Mouse (Mus musculus) limb, embryonic 11.5 days (tissue): ENCODE results near the gene Shc3. TPM values are rescaled to one million over a fixed set of nuclear protein-coding genes. Genes with fewer than 3 reads are reported as not detected.
A peak's percentile ranks its signal among the peaks of the same experiment; 100 is the strongest.

Source experiments
- ATAC-seq: fragments of 200-750 bp; cut with Nextera tagmentation; 2 replicates; pipeline ENCODE4 v1.8.0; 2017; ENCODE audit warnings: low read depth; ENCODE audit not compliant: insufficient number of reproducible peaks, low FRiP score, low TSS enrichment
- DNase-seq: peaks from one replicate; pipeline ENCODE4 v3.0.0-alpha.2; 2015; ENCODE audit warnings: low spot score
- H3K27ac ChIP-seq: fragments of 300-500 bp; sonication (generic); replicated peaks from 2 replicates; pipeline ENCODE4 v1.5.1; 2014; ENCODE audit warnings: low read depth, mild to moderate bottlenecking, low read length
- H3K27me3 ChIP-seq: fragments of 300-500 bp; sonication (generic); 2 replicates; pipeline ENCODE4 v1.6.1; 2014; ENCODE audit warnings: mild to moderate bottlenecking, low read length, mixed read lengths; ENCODE audit not compliant: control insufficient read depth, insufficient read depth
- H3K36me3 ChIP-seq: fragments of 300-500 bp; sonication (generic); 2 replicates; pipeline ENCODE4 v1.6.1; 2014; ENCODE audit warnings: mild to moderate bottlenecking, low read length, moderate library complexity, mixed read lengths; ENCODE audit not compliant: control insufficient read depth, insufficient read depth
- H3K4me1 ChIP-seq: fragments of 300-500 bp; sonication (generic); 2 replicates; pipeline ENCODE4 v1.6.1; 2014; ENCODE audit warnings: low read length, mixed read lengths; ENCODE audit not compliant: control insufficient read depth, insufficient read depth
- H3K4me2 ChIP-seq: fragments of 300-500 bp; sonication (generic); 2 replicates; pipeline ENCODE4 v1.6.1; 2014; ENCODE audit warnings: low read depth, mild to moderate bottlenecking, moderate library complexity; ENCODE audit not compliant: severe bottlenecking
- H3K4me3 ChIP-seq: fragments of 300-500 bp; sonication (generic); 2 replicates; pipeline ENCODE4 v1.5.1; 2014; ENCODE audit warnings: low read depth, low read length
- H3K9ac ChIP-seq: fragments of 300-500 bp; sonication (generic); 2 replicates; pipeline ENCODE4 v1.6.1; 2014; ENCODE audit warnings: mild to moderate bottlenecking, low read length
- H3K9me3 ChIP-seq: fragments of 300-500 bp; sonication (generic); 2 replicates; pipeline ENCODE4 v1.6.1; 2016; ENCODE audit warnings: low read length; ENCODE audit not compliant: control insufficient read depth
- WGBS: fragments of 180-500 bp; shearing (Covaris S2); extraction: QIAGEN DNeasy Blood & Tissue Kit; methylation state at CpG from one replicate; pipeline ENCODE4 v1.1.7; 2014; 5-methylcytosine and 5-hydroxymethylcytosine counted together
- polyA plus RNA-seq: library from polyadenylated mRNA; unstranded; fragments of >200 nt; fragmentation: Nextera tagmentation; extraction: Ambion mirVana; gene quantifications from 2 replicates; pipeline ENCODE4 v1.2.1, GENCODE M21; 2014

Gene Shc3
- polyA plus RNA-seq, 1 experiment from 2014 or later: 0.32 TPM

GRCm38 (mm10) chr13:51609231-51609630 is 40.0 kb upstream of the Shc3 start:
- no peak for DNase-seq
- 95% methylated on average over 7 of the region's 7 CpGs for WGBS
- Histone ChIP-seq H3K4me3 (no peak overlapping the region), H3K9ac (no peak overlapping the region), H3K4me1 (0 out of 2 replicates have a peak, but pooled peaks cover 4% of the 10 kb centered on the region), H3K9me3 (no peaks in the 10 kb centered on the region), H3K36me3 (no peaks in the 10 kb centered on the region), H3K4me2 (no peak overlapping the region), H3K27ac (no peak overlapping the region), H3K27me3 (no peaks in the 10 kb centered on the region)
- no peak for ATAC-seq

- Histone ChIP-seq H3K27me3 (no peaks in the 10 kb centered on the region), H3K4me1 (peaks cover 3% of the 10 kb centered on the region; the same call in 1 of the 2 replicates), H3K4me3 (no peak overlapping the region), H3K36me3 (no peaks in the 10 kb centered on the region), H3K27ac (no peak overlapping the region), H3K9me3 (no peaks in the 10 kb centered on the region), H3K4me2 (peak overlapping the region; percentile 27; the same call in 1 of the 2 replicates), H3K9ac (no peak overlapping the region)
- WGBS: 47% methylated on average over 4 of the region's 4 CpGs
- DNase-seq (no peak), ATAC-seq (no peak)
Measured at GRCm38 (mm10) chr13:51603894-51604244, 34.6 kb upstream of the Shc3 start.

GRCm38 (mm10) chr13:51603221-51603893 is 34.1 kb upstream of the Shc3 start:
- 46% methylated on average over 16 of the region's 16 CpGs for WGBS
- peaks cover 3% of the 10 kb centered on the region; the same call in 1 of the 2 replicates for H3K4me1 ChIP-seq
- ATAC-seq (peak; percentile 75; the same call in 1 of the 2 replicates), DNase-seq (peak; percentile 56)
- H3K36me3 ChIP-seq: no peaks in the 10 kb centered on the region
- H3K9ac ChIP-seq: no peak overlapping the region
- no peak overlapping the region for H3K27ac ChIP-seq
- H3K4me3 ChIP-seq: no peak overlapping the region
- peak overlapping the region; percentile 27; the same call in 1 of the 2 replicates for H3K4me2 ChIP-seq
- H3K9me3 ChIP-seq: no peaks in the 10 kb centered on the region
- no peaks in the 10 kb centered on the region for H3K27me3 ChIP-seq

- no peak for ATAC-seq
- DNase-seq: no peak
- Histone ChIP-seq H3K9ac (no peak overlapping the region), H3K4me3 (no peak overlapping the region), H3K27me3 (no peaks in the 10 kb centered on the region), H3K4me1 (peaks cover 3% of the 10 kb centered on the region; the same call in 1 of the 2 replicates), H3K4me2 (no peak overlapping the region), H3K36me3 (no peaks in the 10 kb centered on the region), H3K9me3 (no peaks in the 10 kb centered on the region), H3K27ac (no peak overlapping the region)
- WGBS: 82% methylated on average over 8 of the region's 8 CpGs
Measured at GRCm38 (mm10) chr13:51602764-51603163, 33.5 kb upstream of the Shc3 start.

GRCm38 (mm10) chr13:51600169-51600568 is 30.9 kb upstream of the Shc3 start:
- peaks cover 3% of the 10 kb centered on the region; the same call in 1 of the 2 replicates for H3K27me3 ChIP-seq
- no peak overlapping the region for H3K27ac ChIP-seq
- 93% methylated on average over 8 of the region's 8 CpGs for WGBS
- H3K9ac ChIP-seq: no peak overlapping the region
- no peak overlapping the region for H3K4me3 ChIP-seq
- no peaks in the 10 kb centered on the region for H3K9me3 ChIP-seq
- H3K4me1 ChIP-seq: peaks cover 3% of the 10 kb centered on the region; the same call in 1 of the 2 replicates
- H3K36me3 ChIP-seq: no peaks in the 10 kb centered on the region
- H3K4me2 ChIP-seq: no peak overlapping the region
- DNase-seq (no peak), ATAC-seq (no peak)

GRCm38 (mm10) chr13:51598063-51598462 is 28.8 kb upstream of the Shc3 start:
- no peak for ATAC-seq
- WGBS: 49% methylated on average over 2 of the region's 2 CpGs
- no peak overlapping the region for H3K27ac ChIP-seq
- H3K27me3 ChIP-seq: peaks cover 7% of the 10 kb centered on the region; the same call in 1 of the 2 replicates
- H3K36me3 ChIP-seq: no peaks in the 10 kb centered on the region
- no peak for DNase-seq
- no peak overlapping the region for H3K4me3 ChIP-seq
- H3K4me2 ChIP-seq: no peak overlapping the region
- H3K4me1 ChIP-seq: 0 out of 2 replicates have a peak, but pooled peaks cover 3% of the 10 kb centered on the region
- no peak overlapping the region for H3K9ac ChIP-seq
- H3K9me3 ChIP-seq: no peaks in the 10 kb centered on the region

GRCm38 (mm10) chr13:51595404-51595803 is 26.2 kb upstream of the Shc3 start:
- 45% methylated on average over 11 of the region's 11 CpGs for WGBS
- ATAC-seq (no peak), DNase-seq (no peak)
- no peaks in the 10 kb centered on the region for H3K9me3 ChIP-seq
- H3K4me2 ChIP-seq: peak overlapping the region; percentile 84
- peaks cover 7% of the 10 kb centered on the region; the same call in 1 of the 2 replicates for H3K27me3 ChIP-seq
- 0 out of 2 replicates have a peak, but pooled peaks cover 3% of the 10 kb centered on the region for H3K4me1 ChIP-seq
- no peak overlapping the region for H3K27ac ChIP-seq
- H3K36me3 ChIP-seq: no peaks in the 10 kb centered on the region
- no peak overlapping the region for H3K9ac ChIP-seq
- no peak overlapping the region for H3K4me3 ChIP-seq

- no peak; the same call in 1 of the 2 replicates for ATAC-seq
- H3K36me3 ChIP-seq: no peaks in the 10 kb centered on the region
- peaks cover 7% of the 10 kb centered on the region; the same call in 1 of the 2 replicates for H3K27me3 ChIP-seq
- 1% methylated on average over 36 of the region's 36 CpGs for WGBS
- H3K4me2 ChIP-seq: peak overlapping the region; percentile 84
- no peak overlapping the region for H3K27ac ChIP-seq
- DNase-seq: peak; percentile 54
- peak overlapping the region; percentile 38 for H3K4me3 ChIP-seq
- H3K4me1 ChIP-seq: 0 out of 2 replicates have a peak, but pooled peaks cover 3% of the 10 kb centered on the region
- H3K9ac ChIP-seq: peak overlapping the region; percentile 12; the same call in 1 of the 2 replicates
- H3K9me3 ChIP-seq: no peaks in the 10 kb centered on the region
Measured at GRCm38 (mm10) chr13:51594656-51595311, 25.6 kb upstream of the Shc3 start.
